Mouse (Mus musculus): ENCODE results near the gene Xndc1. TPM values are rescaled to one million over a fixed set of nuclear protein-coding genes. Genes with fewer than 3 reads are reported as not detected.

The Xndc1 gene
- total RNA-seq, 1 experiment from 2014 or later = 10.8 TPM

GRCm38 (mm10) chr7:102076714-102077296, 11.5 kb downstream of the Xndc1 start:
- no peak for ATAC-seq (replicated peaks; ENCODE audit: insufficient number of reproducible peaks, low FRiP score, low TSS enrichment, poor library complexity, severe bottlenecking)

- no peak for ATAC-seq (replicated peaks; ENCODE audit: insufficient number of reproducible peaks, low FRiP score, low TSS enrichment, poor library complexity, severe bottlenecking)
These were observed 13.2 kb downstream of the Xndc1 start for GRCm38 (mm10) chr7:102078517-102078916.

- ATAC-seq (replicated peaks; ENCODE audit: insufficient number of reproducible peaks, low FRiP score, low TSS enrichment, poor library complexity, severe bottlenecking) = no peak
These were observed 15.0 kb downstream of the Xndc1 start for GRCm38 (mm10) chr7:102080311-102080710.

GRCm38 (mm10) chr7:102081784-102082183, 16.5 kb downstream of the Xndc1 start:
- ATAC-seq (replicated peaks; ENCODE audit: insufficient number of reproducible peaks, low FRiP score, low TSS enrichment, poor library complexity, severe bottlenecking) = no peak

GRCm38 (mm10) chr7:102082816-102083215, 17.5 kb downstream of the Xndc1 start, which contains the start of gene Trpc2:
Gene Trpc2 (plus strand): TSS chr7:102083116.
- no peak for ATAC-seq (replicated peaks; ENCODE audit: insufficient number of reproducible peaks, low FRiP score, low TSS enrichment, poor library complexity, severe bottlenecking)

- ATAC-seq (replicated peaks; ENCODE audit: insufficient number of reproducible peaks, low FRiP score, low TSS enrichment, poor library complexity, severe bottlenecking) = no peak
These were observed 18.9 kb downstream of the Xndc1 start for GRCm38 (mm10) chr7:102084041-102084696.

- no peak for ATAC-seq (replicated peaks; ENCODE audit: insufficient number of reproducible peaks, low FRiP score, low TSS enrichment, poor library complexity, severe bottlenecking)
These were observed 22.0 kb downstream of the Xndc1 start for GRCm38 (mm10) chr7:102087336-102087735.

GRCm38 (mm10) chr7:102099760-102100661, 34.7 kb downstream of the Xndc1 start:
- 0 out of 2 replicates have a peak, but pooled peaks have one; percentile 33 for ATAC-seq (replicated peaks; ENCODE audit: insufficient number of reproducible peaks, low FRiP score, low TSS enrichment, poor library complexity, severe bottlenecking)

GRCm38 (mm10) chr7:102100868-102101267, 35.6 kb downstream of the Xndc1 start:
- no peak for ATAC-seq (replicated peaks; ENCODE audit: insufficient number of reproducible peaks, low FRiP score, low TSS enrichment, poor library complexity, severe bottlenecking)

- ATAC-seq (replicated peaks; ENCODE audit: insufficient number of reproducible peaks, low FRiP score, low TSS enrichment, poor library complexity, severe bottlenecking) = no peak
These were observed 36.2 kb downstream of the Xndc1 start, which contains the start of gene Art1 for GRCm38 (mm10) chr7:102101487-102101886. Gene Art1 (plus strand): TSS chr7:102101743.

- ATAC-seq (replicated peaks; ENCODE audit: insufficient number of reproducible peaks, low FRiP score, low TSS enrichment, poor library complexity, severe bottlenecking) = no peak
These were observed 36.9 kb downstream of the Xndc1 start for GRCm38 (mm10) chr7:102102241-102102640.

GRCm38 (mm10) chr7:102102696-102103095, 37.4 kb downstream of the Xndc1 start:
- ATAC-seq (replicated peaks; ENCODE audit: insufficient number of reproducible peaks, low FRiP score, low TSS enrichment, poor library complexity, severe bottlenecking) = no peak

GRCm38 (mm10) chr7:102103555-102103954, 38.2 kb downstream of the Xndc1 start:
- no peak for ATAC-seq (replicated peaks; ENCODE audit: insufficient number of reproducible peaks, low FRiP score, low TSS enrichment, poor library complexity, severe bottlenecking)

GRCm38 (mm10) chr7:102104126-102104525, 38.8 kb downstream of the Xndc1 start:
- ATAC-seq (replicated peaks; ENCODE audit: insufficient number of reproducible peaks, low FRiP score, low TSS enrichment, poor library complexity, severe bottlenecking) = no peak

- ATAC-seq (replicated peaks; ENCODE audit: insufficient number of reproducible peaks, low FRiP score, low TSS enrichment, poor library complexity, severe bottlenecking) = no peak
These were observed 41.4 kb downstream of the Xndc1 start for GRCm38 (mm10) chr7:102106700-102107141.

- no peak for ATAC-seq (replicated peaks; ENCODE audit: insufficient number of reproducible peaks, low FRiP score, low TSS enrichment, poor library complexity, severe bottlenecking)
These were observed 42.9 kb downstream of the Xndc1 start for GRCm38 (mm10) chr7:102108206-102108605.

- no peak for ATAC-seq (replicated peaks; ENCODE audit: insufficient number of reproducible peaks, low FRiP score, low TSS enrichment, poor library complexity, severe bottlenecking)
These were observed 43.9 kb downstream of the Xndc1 start, which contains the start of gene Art5 for GRCm38 (mm10) chr7:102109171-102109570. Gene Art5 (minus strand): TSS chr7:102109489.

- ATAC-seq (replicated peaks; ENCODE audit: insufficient number of reproducible peaks, low FRiP score, low TSS enrichment, poor library complexity, severe bottlenecking) = no peak
These were observed 44.4 kb downstream of the Xndc1 start for GRCm38 (mm10) chr7:102109746-102110145.

- ATAC-seq (replicated peaks; ENCODE audit: insufficient number of reproducible peaks, low FRiP score, low TSS enrichment, poor library complexity, severe bottlenecking) = no peak
These were observed 47.9 kb downstream of the Xndc1 start for GRCm38 (mm10) chr7:102113151-102113729.

All from monocyte, adult 5-6 weeks (primary cell).